Mouse (Mus musculus): ENCODE measurements around the gene Cib4.
A peak's percentile ranks its signal among the peaks of the same experiment; 100 is the strongest.

The Cib4 gene

GRCm38 (mm10) chr5:30442196-30442595, 103.4 kb downstream of the Cib4 start:
- DNase-seq (ENCODE audit: low read depth, low spot score): peak; percentile 27

GRCm38 (mm10) chr5:30440308-30440906, 105.2 kb downstream of the Cib4 start:
- DNase-seq (ENCODE audit: low read depth, low spot score): no peak

- peak; percentile 59 for DNase-seq (ENCODE audit: low read depth, low spot score)
These were observed 106.7 kb downstream of the Cib4 start for GRCm38 (mm10) chr5:30438931-30439330.
